Mouse (Mus musculus) ES-Bruce4 (cell line): Measurements from ENCODE around the gene Bhlhe40.

Experiments used
- CTCF ChIP-seq: IDR thresholded peaks from one replicate; pipeline ENCODE4 v1.8.1; 2011; ENCODE audit warnings: low read depth, low read length
- POLR2A ChIP-seq: IDR thresholded peaks from one replicate; pipeline ENCODE4 v1.8.1; 2011; ENCODE audit warnings: low read length; ENCODE audit not compliant: insufficient read depth

DNA sequence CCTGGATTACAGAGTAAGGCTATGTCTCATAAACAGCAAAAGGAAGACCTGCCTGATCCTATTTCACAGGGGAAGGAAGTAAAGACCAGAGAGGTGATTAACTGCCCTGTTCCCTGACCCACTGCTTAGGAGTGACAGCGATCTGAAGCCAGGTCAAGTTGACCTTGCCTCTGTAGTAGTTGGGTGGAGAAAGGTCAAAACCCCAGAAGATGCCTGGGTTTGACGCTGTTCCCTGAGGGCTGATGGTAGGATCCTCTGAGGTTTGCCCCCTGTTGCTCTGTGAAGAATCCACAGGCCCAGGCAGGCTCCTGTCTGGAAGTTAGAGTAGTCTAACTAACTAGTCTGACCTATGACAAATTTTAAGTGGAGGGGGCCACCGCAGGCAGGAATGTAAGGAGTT, 26.5 kb downstream of the Bhlhe40 start:
- TF ChIP-seq CTCF = no peak
- TF ChIP-seq POLR2A = no peak
